Comparison of ENCODE assay signal across 8 mouse cellular contexts in genomic region chr12:110687894-110688734, GRCm38 (mm10). TPM values are rescaled to one million over a fixed set of nuclear protein-coding genes. Genes with fewer than 3 reads are reported as not detected.
DNase-seq lines count a peak whose midpoint lies in the region; ATAC-seq lines count a peak whose summit lies in the region.

No protein-coding gene starts in this region.

- H3K4me1 ChIP-seq in neural tube, embryonic 13.5 days (replicated peaks) = peaks cover 10% of the 10 kb centered on the region; the same call in 1 of the 2 replicates
- H3K4me1 ChIP-seq in embryonic facial prominence, embryonic 15.5 days = peaks cover 9% of the 10 kb centered on the region; the same call in 1 of the 2 replicates

- peak; percentile 40; the same call in 1 of the 2 replicates for ATAC-seq in neural tube, embryonic 13.5 days (ENCODE audit: low read depth)
- ATAC-seq in embryonic facial prominence, embryonic 15.5 days (ENCODE audit: insufficient number of reproducible peaks, low FRiP score, low TSS enrichment, low read depth) = peak; percentile 72

- H3K9me3 ChIP-seq in neural tube, embryonic 13.5 days = no peaks in the 10 kb centered on the region
- H3K9me3 ChIP-seq in embryonic facial prominence, embryonic 15.5 days (replicated peaks) = no peaks in the 10 kb centered on the region

- H3K27ac ChIP-seq in neural tube, embryonic 13.5 days (replicated peaks) = peak overlapping the region; percentile 46; the same call in 1 of the 2 replicates
- peak overlapping the region; percentile 59 for H3K27ac ChIP-seq in embryonic facial prominence, embryonic 15.5 days (replicated peaks)

- H3K9ac ChIP-seq in neural tube, embryonic 13.5 days = no peak overlapping the region
- no peak overlapping the region for H3K9ac ChIP-seq in embryonic facial prominence, embryonic 15.5 days

- peaks cover 54% of the 10 kb centered on the region for H3K36me3 ChIP-seq in neural tube, embryonic 13.5 days
- peaks cover 36% of the 10 kb centered on the region for H3K36me3 ChIP-seq in embryonic facial prominence, embryonic 15.5 days

- WGBS in neural tube, embryonic 13.5 days = 66% methylated on average over 12 of the region's 12 CpGs
- WGBS in embryonic facial prominence, embryonic 15.5 days = 51% methylated on average over 12 of the region's 12 CpGs

- no peak overlapping the region for H3K4me2 ChIP-seq in neural tube, embryonic 13.5 days
- no peak overlapping the region for H3K4me2 ChIP-seq in embryonic facial prominence, embryonic 15.5 days (replicated peaks)

- no peak overlapping the region for H3K4me3 ChIP-seq in neural tube, embryonic 13.5 days
- H3K4me3 ChIP-seq in embryonic facial prominence, embryonic 15.5 days (replicated peaks) = no peak overlapping the region

- H3K27me3 ChIP-seq in neural tube, embryonic 13.5 days = no peaks in the 10 kb centered on the region
- H3K27me3 ChIP-seq in embryonic facial prominence, embryonic 15.5 days = no peaks in the 10 kb centered on the region

- intact Hi-C loops in heart, postnatal 36 days (cut with DNase I) = no loop called here
- intact Hi-C loops in left cerebral cortex, postnatal 25 days (cut with DNase I) = no loop called here

- DNase-seq in neural tube, embryonic 10.5 days (ENCODE audit: extremely low spot score, low spot score) = no peak
- DNase-seq in heart, postnatal 36 days = peak; percentile 62
- peak; percentile 50 to 59 for DNase-seq in left cerebral cortex, postnatal 25 days (ENCODE audit: low spot score in 2 of 2)
- DNase-seq in right cerebral cortex, postnatal 14 days = peak; percentile 71
- DNase-seq in cerebellum, adult 11 months = no peak
- no peak for DNase-seq in spleen, postnatal 4 days (ENCODE audit: low spot score in 2 of 2)

RNA-seq across cellular contexts. Expression of gene 1700001K19Rik, which starts 5.7 kb away (rescaled TPM):
- polyA plus RNA-seq in neural tube, embryonic 13.5 days (2015; fragmentation: Nextera tagmentation; extraction: Ambion mirVana) = 0.28 TPM in 1 of 2 replicates, not detected in the other
- 0.24 and 0.35 TPM in 2 replicates for polyA plus RNA-seq in embryonic facial prominence, embryonic 15.5 days (2015; fragmentation: Nextera tagmentation; extraction: Ambion mirVana)
- total RNA-seq in heart, postnatal 36 days (2021) = not detected
- total RNA-seq in left cerebral cortex, postnatal 25 days (2021) = not detected

RNA-seq across cellular contexts. Expression of gene Hsp90aa1, which starts 14.4 kb away (rescaled TPM):
- 1,439 and 1,490 TPM in 2 replicates for polyA plus RNA-seq in neural tube, embryonic 13.5 days (2015; fragmentation: Nextera tagmentation; extraction: Ambion mirVana)
- polyA plus RNA-seq in embryonic facial prominence, embryonic 15.5 days (2015; fragmentation: Nextera tagmentation; extraction: Ambion mirVana) = 889 and 978 TPM in 2 replicates
- 100 to 1,000 TPM; 136 to 209 TPM for total RNA-seq in heart, postnatal 36 days (2021)
- total RNA-seq in left cerebral cortex, postnatal 25 days (2021) = 1,000 to 10,000 TPM; 1,069 to 1,070 TPM

RNA-seq across cellular contexts. Expression of gene Wdr20, which starts 49.6 kb away (rescaled TPM):
- polyA plus RNA-seq in neural tube, embryonic 13.5 days (2015; fragmentation: Nextera tagmentation; extraction: Ambion mirVana) = 27.1 and 28.0 TPM in 2 replicates
- 22.2 and 24.5 TPM in 2 replicates for polyA plus RNA-seq in embryonic facial prominence, embryonic 15.5 days (2015; fragmentation: Nextera tagmentation; extraction: Ambion mirVana)
- total RNA-seq in heart, postnatal 36 days (2021) = 10 to 100 TPM; 28.2 to 32.0 TPM
- 10 to 100 TPM; 38.8 to 44.3 TPM for total RNA-seq in left cerebral cortex, postnatal 25 days (2021)

Comparison
In these comparisons a context has a peak if more than half of its experiments do, and no peak if none do; other contexts are left out.
1. DNase-seq: peak in heart, postnatal 36 days (2 of 2), left cerebral cortex, postnatal 25 days (2 of 2) and right cerebral cortex, postnatal 14 days (single experiment); none in neural tube, embryonic 10.5 days (single experiment), cerebellum, adult 11 months (single experiment) and spleen, postnatal 4 days (0 of 2).
2. RNA of gene Hsp90aa1, which starts 14.4 kb away (total RNA-seq): 1,069 to 1,070 TPM in left cerebral cortex, postnatal 25 days; 136 to 209 TPM in heart, postnatal 36 days; every median in the first group is over 4 times any median in the second.